Mouse (Mus musculus): ENCODE results near the gene Cluh. TPM values are rescaled to one million over a fixed set of nuclear protein-coding genes. Genes with fewer than 3 reads are reported as not detected.

Cluh gene
- polyA plus RNA-seq, 2 experiments, result 21.7 to 44.8 TPM

GRCm38 (mm10) chr11:74655941-74656340 lies 6.6 kb downstream of the Cluh start:
- Histone ChIP-seq H3K27me3 (ENCODE audit: control insufficient read depth, insufficient read depth, low read length) (no peaks in the 10 kb centered on the region), H3K9ac (ENCODE audit: low read depth, low read length, severe bottlenecking) (no peak overlapping the region), H3K36me3 (ENCODE audit: control insufficient read depth, insufficient read depth, low read length) (peaks cover 49% of the 10 kb centered on the region), H3K4me3 (replicated peaks; ENCODE audit: low read length) (no peak overlapping the region), H3K9me3 (ENCODE audit: control insufficient read depth, low read length) (no peaks in the 10 kb centered on the region), H3K27ac (replicated peaks; ENCODE audit: low read depth, low read length) (no peak overlapping the region), H3K4me1 (ENCODE audit: control insufficient read depth, insufficient read depth, low read length) (peaks cover 2% of the 10 kb centered on the region), H3K4me2 (replicated peaks; ENCODE audit: low read depth, low read length, severe bottlenecking) (no peak overlapping the region)
- WGBS, result 84% methylated on average over 3 of the region's 3 CpGs
- no peak for TF ChIP-seq POLR2A (IDR thresholded peaks at IDR 0.05; ENCODE audit: borderline replicate concordance, extremely low read depth, insufficient read depth, insufficient read length)
- no peak for ATAC-seq (ENCODE audit: low FRiP score, low read depth)
- DNase-seq (ENCODE audit: low spot score), result no peak

GRCm38 (mm10) chr11:74660336-74660735 lies 11.0 kb downstream of the Cluh start:
- no peak for ATAC-seq (ENCODE audit: low FRiP score, low read depth)
- Histone ChIP-seq H3K4me2 (replicated peaks; ENCODE audit: low read depth, low read length, severe bottlenecking) (no peak overlapping the region), H3K27me3 (ENCODE audit: control insufficient read depth, insufficient read depth, low read length) (no peaks in the 10 kb centered on the region), H3K36me3 (ENCODE audit: control insufficient read depth, insufficient read depth, low read length) (peaks cover 87% of the 10 kb centered on the region), H3K9me3 (ENCODE audit: control insufficient read depth, low read length) (no peaks in the 10 kb centered on the region), H3K4me3 (replicated peaks; ENCODE audit: low read length) (no peak overlapping the region), H3K27ac (replicated peaks; ENCODE audit: low read depth, low read length) (no peak overlapping the region), H3K4me1 (ENCODE audit: control insufficient read depth, insufficient read depth, low read length) (no peaks in the 10 kb centered on the region), H3K9ac (ENCODE audit: low read depth, low read length, severe bottlenecking) (no peak overlapping the region)
- 89% methylated on average over 13 of the region's 13 CpGs for WGBS
- TF ChIP-seq POLR2A (IDR thresholded peaks at IDR 0.05; ENCODE audit: borderline replicate concordance, extremely low read depth, insufficient read depth, insufficient read length), result no peak
- DNase-seq (ENCODE audit: low spot score), result no peak

- H3K4me2 ChIP-seq (replicated peaks; ENCODE audit: low read depth, low read length, severe bottlenecking), result no peak overlapping the region
- no peak for DNase-seq (ENCODE audit: low spot score)
- peaks cover 96% of the 10 kb centered on the region for H3K36me3 ChIP-seq (ENCODE audit: control insufficient read depth, insufficient read depth, low read length)
- ATAC-seq (ENCODE audit: low FRiP score, low read depth), result no peak
- no peak overlapping the region for H3K27ac ChIP-seq (replicated peaks; ENCODE audit: low read depth, low read length)
- TF ChIP-seq POLR2A (IDR thresholded peaks at IDR 0.05; ENCODE audit: borderline replicate concordance, extremely low read depth, insufficient read depth, insufficient read length), result no peak
- no peaks in the 10 kb centered on the region for H3K27me3 ChIP-seq (ENCODE audit: control insufficient read depth, insufficient read depth, low read length)
- H3K4me3 ChIP-seq (replicated peaks; ENCODE audit: low read length), result no peak overlapping the region
- H3K4me1 ChIP-seq (ENCODE audit: control insufficient read depth, insufficient read depth, low read length), result no peaks in the 10 kb centered on the region
- H3K9me3 ChIP-seq (ENCODE audit: control insufficient read depth, low read length), result no peaks in the 10 kb centered on the region
- 93% methylated on average over 19 of the region's 19 CpGs for WGBS
- H3K9ac ChIP-seq (ENCODE audit: low read depth, low read length, severe bottlenecking), result no peak overlapping the region
Measured at GRCm38 (mm10) chr11:74661641-74662040, 12.3 kb downstream of the Cluh start.

GRCm38 (mm10) chr11:74662221-74662620 lies 12.9 kb downstream of the Cluh start:
- no peaks in the 10 kb centered on the region for H3K27me3 ChIP-seq (ENCODE audit: control insufficient read depth, insufficient read depth, low read length)
- ATAC-seq (ENCODE audit: low FRiP score, low read depth) (no peak), DNase-seq (ENCODE audit: low spot score) (no peak)
- no peak overlapping the region for H3K9ac ChIP-seq (ENCODE audit: low read depth, low read length, severe bottlenecking)
- H3K4me3 ChIP-seq (replicated peaks; ENCODE audit: low read length), result no peak overlapping the region
- H3K4me2 ChIP-seq (replicated peaks; ENCODE audit: low read depth, low read length, severe bottlenecking), result no peak overlapping the region
- H3K9me3 ChIP-seq (ENCODE audit: control insufficient read depth, low read length), result no peaks in the 10 kb centered on the region
- H3K4me1 ChIP-seq (ENCODE audit: control insufficient read depth, insufficient read depth, low read length), result no peaks in the 10 kb centered on the region
- H3K36me3 ChIP-seq (ENCODE audit: control insufficient read depth, insufficient read depth, low read length), result peaks cover 98% of the 10 kb centered on the region
- no peak for TF ChIP-seq POLR2A (IDR thresholded peaks at IDR 0.05; ENCODE audit: borderline replicate concordance, extremely low read depth, insufficient read depth, insufficient read length)
- WGBS, result 90% methylated on average over 6 of the region's 6 CpGs
- no peak overlapping the region for H3K27ac ChIP-seq (replicated peaks; ENCODE audit: low read depth, low read length)

- H3K27ac ChIP-seq (replicated peaks; ENCODE audit: low read depth, low read length), result no peak overlapping the region
- no peak for ATAC-seq (ENCODE audit: low FRiP score, low read depth)
- H3K27me3 ChIP-seq (ENCODE audit: control insufficient read depth, insufficient read depth, low read length), result no peaks in the 10 kb centered on the region
- H3K9ac ChIP-seq (ENCODE audit: low read depth, low read length, severe bottlenecking), result no peak overlapping the region
- no peaks in the 10 kb centered on the region for H3K4me1 ChIP-seq (ENCODE audit: control insufficient read depth, insufficient read depth, low read length)
- TF ChIP-seq POLR2A (IDR thresholded peaks at IDR 0.05; ENCODE audit: borderline replicate concordance, extremely low read depth, insufficient read depth, insufficient read length), result no peak
- peaks cover 95% of the 10 kb centered on the region for H3K36me3 ChIP-seq (ENCODE audit: control insufficient read depth, insufficient read depth, low read length)
- H3K9me3 ChIP-seq (ENCODE audit: control insufficient read depth, low read length), result no peaks in the 10 kb centered on the region
- H3K4me2 ChIP-seq (replicated peaks; ENCODE audit: low read depth, low read length, severe bottlenecking), result no peak overlapping the region
- no peak overlapping the region for H3K4me3 ChIP-seq (replicated peaks; ENCODE audit: low read length)
- 93% methylated on average over 3 of the region's 3 CpGs for WGBS
- no peak for DNase-seq (ENCODE audit: low spot score)
Measured at GRCm38 (mm10) chr11:74664279-74664678, 15.0 kb downstream of the Cluh start.

GRCm38 (mm10) chr11:74664906-74665305 lies 15.6 kb downstream of the Cluh start:
- DNase-seq (ENCODE audit: low spot score), result no peak
- Histone ChIP-seq H3K27ac (replicated peaks; ENCODE audit: low read depth, low read length) (no peak overlapping the region), H3K36me3 (ENCODE audit: control insufficient read depth, insufficient read depth, low read length) (peaks cover 95% of the 10 kb centered on the region), H3K9ac (ENCODE audit: low read depth, low read length, severe bottlenecking) (no peak overlapping the region), H3K4me2 (replicated peaks; ENCODE audit: low read depth, low read length, severe bottlenecking) (no peak overlapping the region), H3K9me3 (ENCODE audit: control insufficient read depth, low read length) (no peaks in the 10 kb centered on the region), H3K4me1 (ENCODE audit: control insufficient read depth, insufficient read depth, low read length) (no peaks in the 10 kb centered on the region), H3K27me3 (ENCODE audit: control insufficient read depth, insufficient read depth, low read length) (no peaks in the 10 kb centered on the region), H3K4me3 (replicated peaks; ENCODE audit: low read length) (no peak overlapping the region)
- TF ChIP-seq POLR2A (IDR thresholded peaks at IDR 0.05; ENCODE audit: borderline replicate concordance, extremely low read depth, insufficient read depth, insufficient read length), result no peak
- no peak for ATAC-seq (ENCODE audit: low FRiP score, low read depth)
- 93% methylated on average over 8 of the region's 8 CpGs for WGBS
